Mouse (Mus musculus): ENCODE measurements around the gene Nrip2.

Nrip2 gene

GRCm38 (mm10) chr6:128437731-128438316 is 38.7 kb downstream of the Nrip2 start:
- DNase-seq (ENCODE audit: low read depth) = peak; percentile 49

- peak; percentile 92 for DNase-seq (ENCODE audit: low read depth)
These were observed 39.3 kb downstream of the Nrip2 start, which contains the start of gene Fkbp4 for GRCm38 (mm10) chr6:128438317-128438870. TSS of gene Fkbp4 (minus strand) at chr6:128438677.

- no peak for DNase-seq (ENCODE audit: low read depth)
These were observed 39.8 kb downstream of the Nrip2 start for GRCm38 (mm10) chr6:128438871-128439341.

- peak; percentile 38 for DNase-seq (ENCODE audit: low read depth)
These were observed 41.1 kb downstream of the Nrip2 start for GRCm38 (mm10) chr6:128440238-128440637.

GRCm38 (mm10) chr6:128445761-128446535 is 46.9 kb downstream of the Nrip2 start:
- peak; percentile 52 for DNase-seq (ENCODE audit: low read depth)

- DNase-seq (ENCODE audit: low read depth) = no peak
These were observed 48.0 kb downstream of the Nrip2 start for GRCm38 (mm10) chr6:128447063-128447462.

- DNase-seq (ENCODE audit: low read depth) = no peak
These were observed 56.9 kb downstream of the Nrip2 start for GRCm38 (mm10) chr6:128455835-128456605.

GRCm38 (mm10) chr6:128457186-128457585 is 58.1 kb downstream of the Nrip2 start:
- no peak for DNase-seq (ENCODE audit: low read depth)

- no peak for DNase-seq (ENCODE audit: low read depth)
These were observed 61.2 kb downstream of the Nrip2 start for GRCm38 (mm10) chr6:128460321-128460720.

- DNase-seq (ENCODE audit: low read depth) = no peak
These were observed 61.8 kb downstream of the Nrip2 start for GRCm38 (mm10) chr6:128460729-128461503.

GRCm38 (mm10) chr6:128461606-128462005 is 62.5 kb downstream of the Nrip2 start:
- no peak for DNase-seq (ENCODE audit: low read depth)

- no peak for DNase-seq (ENCODE audit: low read depth)
These were observed 65.9 kb downstream of the Nrip2 start for GRCm38 (mm10) chr6:128464996-128465395.
